Mouse (Mus musculus): Measurements from ENCODE around the gene Phb. TPM values are rescaled to one million over a fixed set of nuclear protein-coding genes. Genes with fewer than 3 reads are reported as not detected.

Phb gene
- polyA plus RNA-seq, 1 experiment from 2014 or later: 197 TPM

DNA sequence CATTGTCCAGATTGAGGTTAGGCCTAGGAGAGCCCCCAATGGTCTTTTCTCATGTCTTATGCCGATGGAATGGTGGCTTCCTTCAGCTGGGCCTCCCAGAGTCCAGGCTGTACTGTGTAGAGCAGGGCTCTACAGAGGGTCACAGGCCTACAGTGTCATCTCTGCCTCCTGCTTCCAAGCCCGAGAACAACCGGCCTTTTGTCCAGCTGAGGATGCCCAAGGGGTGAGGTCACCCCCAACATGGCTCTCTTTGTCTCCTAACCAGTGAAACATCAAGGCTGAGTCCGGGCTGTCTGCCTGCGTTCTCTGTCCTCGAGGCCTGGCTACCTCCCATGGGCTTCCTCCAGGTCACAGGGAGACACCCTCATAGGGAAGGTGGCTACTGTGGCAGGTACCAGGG lies 34.3 kb upstream of the Phb start:
- Histone ChIP-seq H3K27ac (ENCODE audit: low read length) (no peak overlapping the region), H3K4me3 (ENCODE audit: low read depth, low read length) (no peak overlapping the region), H3K9me3 (replicated peaks; ENCODE audit: control insufficient read depth, low read length, poor library complexity, severe bottlenecking) (no peaks in the 10 kb centered on the region), H3K27me3 (ENCODE audit: control insufficient read depth, insufficient read depth, low read depth, low read length) (no peaks in the 10 kb centered on the region), H3K4me2 (ENCODE audit: low read length) (no peak overlapping the region), H3K4me1 (ENCODE audit: control insufficient read depth, insufficient read depth, low read length) (no peaks in the 10 kb centered on the region), H3K9ac (ENCODE audit: low read depth, low read length) (no peak overlapping the region), H3K36me3 (ENCODE audit: control insufficient read depth, insufficient read depth, low read length) (no peaks in the 10 kb centered on the region)
- 45% methylated on average over 6 of the region's 6 CpGs for WGBS
- no peak for ATAC-seq

DNA sequence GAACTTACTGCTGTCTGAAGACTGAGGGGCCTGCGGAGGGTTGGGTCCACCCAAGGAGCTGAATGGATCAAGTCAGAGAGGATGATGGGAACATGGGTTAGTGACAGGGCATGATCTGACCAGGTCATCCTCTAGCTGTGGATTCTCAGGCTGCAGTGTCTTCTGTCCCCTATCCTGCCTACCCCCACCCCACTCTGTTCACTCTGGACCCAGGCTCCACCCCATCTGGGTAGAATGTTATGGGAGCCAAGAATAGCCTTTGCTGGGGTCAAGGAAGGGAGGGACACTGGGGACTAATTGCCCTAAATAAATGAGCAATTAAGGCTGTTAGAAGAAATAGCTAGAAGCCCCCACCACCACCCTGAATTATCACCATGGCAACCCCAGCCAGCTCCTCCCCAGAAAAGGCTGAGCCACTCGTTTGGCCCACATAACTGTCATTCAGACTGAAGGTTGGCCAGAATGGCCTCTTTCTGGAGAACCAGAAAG lies 33.2 kb upstream of the Phb start:
- Histone ChIP-seq H3K9ac (ENCODE audit: low read depth, low read length) (no peak overlapping the region), H3K4me1 (ENCODE audit: control insufficient read depth, insufficient read depth, low read length) (no peaks in the 10 kb centered on the region), H3K27ac (ENCODE audit: low read length) (no peak overlapping the region), H3K27me3 (ENCODE audit: control insufficient read depth, insufficient read depth, low read depth, low read length) (no peaks in the 10 kb centered on the region), H3K36me3 (ENCODE audit: control insufficient read depth, insufficient read depth, low read length) (no peaks in the 10 kb centered on the region), H3K4me2 (ENCODE audit: low read length) (no peak overlapping the region), H3K4me3 (ENCODE audit: low read depth, low read length) (no peak overlapping the region), H3K9me3 (replicated peaks; ENCODE audit: control insufficient read depth, low read length, poor library complexity, severe bottlenecking) (no peaks in the 10 kb centered on the region)
- ATAC-seq: no peak
- WGBS: 60% methylated on average over 2 of the region's 2 CpGs

DNA sequence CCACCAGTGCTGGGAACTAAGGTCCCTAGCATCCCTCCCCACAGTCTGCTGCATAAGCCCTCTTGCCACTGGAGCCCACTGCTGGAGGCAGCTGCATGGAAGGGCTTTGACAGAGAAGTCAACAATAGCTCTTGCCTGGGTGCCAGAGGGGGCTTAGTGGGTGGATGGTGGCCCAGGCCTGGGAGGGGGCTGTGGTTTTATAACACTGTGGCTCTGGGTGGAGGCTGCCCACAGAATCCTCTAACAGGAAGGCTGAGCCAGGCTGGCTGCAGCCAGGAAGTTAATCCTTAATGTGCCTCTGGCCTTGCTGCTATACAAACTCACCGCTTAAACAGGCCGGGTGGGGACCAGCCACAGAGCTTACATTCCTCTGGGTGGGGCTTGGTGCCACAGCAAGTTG lies 31.7 kb upstream of the Phb start:
- Histone ChIP-seq H3K4me3 (ENCODE audit: low read depth, low read length) (no peak overlapping the region), H3K27ac (ENCODE audit: low read length) (no peak overlapping the region), H3K36me3 (ENCODE audit: control insufficient read depth, insufficient read depth, low read length) (no peaks in the 10 kb centered on the region), H3K27me3 (ENCODE audit: control insufficient read depth, insufficient read depth, low read depth, low read length) (no peaks in the 10 kb centered on the region), H3K9ac (ENCODE audit: low read depth, low read length) (no peak overlapping the region), H3K4me2 (ENCODE audit: low read length) (no peak overlapping the region), H3K9me3 (replicated peaks; ENCODE audit: control insufficient read depth, low read length, poor library complexity, severe bottlenecking) (no peaks in the 10 kb centered on the region), H3K4me1 (ENCODE audit: control insufficient read depth, insufficient read depth, low read length) (no peaks in the 10 kb centered on the region)
- WGBS: 55% methylated on average over 2 of the region's 2 CpGs
- ATAC-seq: no peak

DNA sequence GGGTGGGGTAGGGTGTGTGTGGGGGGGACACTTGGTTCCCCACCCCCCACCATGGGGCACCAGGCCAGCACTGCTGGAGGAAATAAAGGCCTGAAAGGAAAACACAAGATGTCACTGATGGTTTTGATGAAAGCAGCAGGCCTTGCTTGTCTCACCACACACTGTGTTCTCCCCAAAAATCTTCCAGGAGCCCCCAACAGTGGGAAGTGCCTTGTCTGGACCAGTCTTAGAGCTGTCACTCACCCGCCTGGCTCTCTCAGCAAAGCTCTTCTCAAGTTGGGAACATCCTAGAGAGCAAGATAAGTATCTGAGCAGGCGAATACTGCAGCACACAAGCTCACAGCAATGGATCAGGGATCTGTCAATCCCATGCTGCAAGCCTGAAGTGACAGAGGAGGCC lies 26.0 kb upstream of the Phb start:
- H3K9me3 ChIP-seq (replicated peaks; ENCODE audit: control insufficient read depth, low read length, poor library complexity, severe bottlenecking): no peaks in the 10 kb centered on the region
- ATAC-seq: no peak
- H3K27me3 ChIP-seq (ENCODE audit: control insufficient read depth, insufficient read depth, low read depth, low read length): peaks cover 15% of the 10 kb centered on the region
- WGBS: 48% methylated on average over 2 of the region's 2 CpGs
- no peak overlapping the region for H3K4me2 ChIP-seq (ENCODE audit: low read length)
- H3K9ac ChIP-seq (ENCODE audit: low read depth, low read length): no peak overlapping the region
- H3K36me3 ChIP-seq (ENCODE audit: control insufficient read depth, insufficient read depth, low read length): no peaks in the 10 kb centered on the region
- H3K4me3 ChIP-seq (ENCODE audit: low read depth, low read length): no peak overlapping the region
- peaks cover 9% of the 10 kb centered on the region for H3K4me1 ChIP-seq (ENCODE audit: control insufficient read depth, insufficient read depth, low read length)
- H3K27ac ChIP-seq (ENCODE audit: low read length): no peak overlapping the region

DNA sequence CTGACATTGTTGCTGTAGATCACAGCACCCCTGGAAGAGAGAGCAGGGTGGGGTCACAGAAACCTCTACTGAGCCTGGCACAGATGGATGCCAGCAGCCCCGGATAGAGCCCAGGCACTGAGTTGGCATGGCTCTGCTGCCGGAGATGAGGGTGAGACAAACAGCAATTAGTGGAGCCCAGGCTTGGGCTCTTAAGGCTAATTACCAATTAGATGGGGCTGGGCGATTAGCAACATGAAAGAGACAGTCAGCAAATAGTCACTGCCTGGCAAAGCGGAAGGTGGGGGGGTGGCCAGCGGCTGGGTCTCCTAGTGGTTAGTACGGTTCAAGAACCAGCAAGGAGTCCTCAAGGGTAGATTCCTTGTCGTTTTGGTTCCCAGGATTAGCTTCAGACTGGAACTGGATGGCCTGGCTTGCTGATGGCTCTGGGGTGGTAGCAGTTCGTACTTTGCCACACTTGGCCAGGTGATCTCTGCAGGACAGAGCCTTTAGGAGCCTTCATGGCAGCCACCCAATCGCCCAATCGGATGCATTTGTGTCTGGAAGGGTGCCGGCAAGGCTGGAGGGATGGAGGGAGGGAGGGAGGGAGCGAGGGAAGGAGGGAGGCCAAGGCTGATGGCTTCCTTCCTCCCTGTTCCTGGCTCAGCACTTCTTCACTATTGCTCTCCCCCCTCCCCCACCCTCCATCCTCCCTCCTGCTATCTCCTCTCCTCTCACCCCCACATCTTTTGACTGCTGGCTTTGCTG lies 24.1 kb upstream of the Phb start:
- Histone ChIP-seq H3K27ac (ENCODE audit: low read length) (no peak overlapping the region), H3K4me3 (ENCODE audit: low read depth, low read length) (no peak overlapping the region), H3K9ac (ENCODE audit: low read depth, low read length) (no peak overlapping the region), H3K27me3 (ENCODE audit: control insufficient read depth, insufficient read depth, low read depth, low read length) (peaks cover 16% of the 10 kb centered on the region), H3K4me2 (ENCODE audit: low read length) (no peak overlapping the region), H3K36me3 (ENCODE audit: control insufficient read depth, insufficient read depth, low read length) (no peaks in the 10 kb centered on the region), H3K4me1 (ENCODE audit: control insufficient read depth, insufficient read depth, low read length) (peaks cover 10% of the 10 kb centered on the region), H3K9me3 (replicated peaks; ENCODE audit: control insufficient read depth, low read length, poor library complexity, severe bottlenecking) (no peaks in the 10 kb centered on the region)
- 0 out of 2 replicates have a peak, but pooled peaks have one; percentile 17 for ATAC-seq
- 50% methylated on average over 11 of the region's 12 CpGs for WGBS

DNA sequence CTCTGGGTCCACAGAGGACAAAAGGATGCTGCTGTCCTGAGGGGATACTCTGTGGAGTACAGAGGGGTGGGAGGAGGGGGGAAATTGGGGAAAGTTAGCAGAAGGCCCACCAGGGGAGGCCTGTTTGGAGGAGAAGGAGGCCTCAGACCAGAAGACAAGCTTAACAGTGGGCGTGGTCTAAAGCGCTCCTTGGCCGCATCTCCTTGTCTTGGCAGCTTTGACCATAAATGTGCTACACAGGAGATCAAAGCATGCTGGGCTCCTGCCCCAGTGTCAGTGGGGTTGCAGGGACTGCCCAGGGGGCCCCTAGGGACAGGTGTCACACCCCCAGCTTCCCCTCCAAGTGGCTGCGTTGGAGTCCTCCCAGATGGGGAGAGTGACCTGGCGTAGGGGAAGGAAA lies 22.9 kb upstream of the Phb start:
- WGBS: 65% methylated on average over 5 of the region's 5 CpGs
- no peaks in the 10 kb centered on the region for H3K36me3 ChIP-seq (ENCODE audit: control insufficient read depth, insufficient read depth, low read length)
- H3K9me3 ChIP-seq (replicated peaks; ENCODE audit: control insufficient read depth, low read length, poor library complexity, severe bottlenecking): no peaks in the 10 kb centered on the region
- no peak overlapping the region for H3K4me3 ChIP-seq (ENCODE audit: low read depth, low read length)
- no peak for ATAC-seq
- no peak overlapping the region for H3K9ac ChIP-seq (ENCODE audit: low read depth, low read length)
- H3K4me2 ChIP-seq (ENCODE audit: low read length): no peak overlapping the region
- peaks cover 16% of the 10 kb centered on the region for H3K27me3 ChIP-seq (ENCODE audit: control insufficient read depth, insufficient read depth, low read depth, low read length)
- no peak overlapping the region for H3K27ac ChIP-seq (ENCODE audit: low read length)
- H3K4me1 ChIP-seq (ENCODE audit: control insufficient read depth, insufficient read depth, low read length): peaks cover 10% of the 10 kb centered on the region

DNA sequence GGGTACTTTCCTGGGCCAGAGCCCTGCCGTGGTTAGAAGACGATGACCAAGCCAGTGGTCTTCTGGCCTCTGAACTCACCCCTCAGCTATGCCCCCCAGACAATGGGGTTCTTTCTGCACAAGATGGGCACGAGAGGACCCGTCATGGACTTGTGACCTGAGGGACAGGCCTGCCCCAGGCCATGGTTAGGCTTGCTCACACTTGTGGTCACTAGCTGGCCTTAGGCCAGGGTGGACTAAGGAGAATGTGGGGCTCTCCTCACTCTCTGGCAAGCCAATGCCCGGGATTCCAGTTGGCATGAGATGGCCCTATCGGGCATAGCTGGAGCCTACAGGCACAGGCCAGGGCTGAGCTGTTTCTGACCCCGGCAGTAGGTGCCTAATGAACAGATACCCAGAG lies 22.4 kb upstream of the Phb start:
- H3K4me3 ChIP-seq (ENCODE audit: low read depth, low read length): no peak overlapping the region
- WGBS: 69% methylated on average over 7 of the region's 7 CpGs
- H3K27me3 ChIP-seq (ENCODE audit: control insufficient read depth, insufficient read depth, low read depth, low read length): peaks cover 16% of the 10 kb centered on the region
- H3K4me1 ChIP-seq (ENCODE audit: control insufficient read depth, insufficient read depth, low read length): peaks cover 10% of the 10 kb centered on the region
- H3K36me3 ChIP-seq (ENCODE audit: control insufficient read depth, insufficient read depth, low read length): no peaks in the 10 kb centered on the region
- H3K27ac ChIP-seq (ENCODE audit: low read length): no peak overlapping the region
- H3K9ac ChIP-seq (ENCODE audit: low read depth, low read length): no peak overlapping the region
- ATAC-seq: no peak
- H3K4me2 ChIP-seq (ENCODE audit: low read length): no peak overlapping the region
- H3K9me3 ChIP-seq (replicated peaks; ENCODE audit: control insufficient read depth, low read length, poor library complexity, severe bottlenecking): no peaks in the 10 kb centered on the region

DNA sequence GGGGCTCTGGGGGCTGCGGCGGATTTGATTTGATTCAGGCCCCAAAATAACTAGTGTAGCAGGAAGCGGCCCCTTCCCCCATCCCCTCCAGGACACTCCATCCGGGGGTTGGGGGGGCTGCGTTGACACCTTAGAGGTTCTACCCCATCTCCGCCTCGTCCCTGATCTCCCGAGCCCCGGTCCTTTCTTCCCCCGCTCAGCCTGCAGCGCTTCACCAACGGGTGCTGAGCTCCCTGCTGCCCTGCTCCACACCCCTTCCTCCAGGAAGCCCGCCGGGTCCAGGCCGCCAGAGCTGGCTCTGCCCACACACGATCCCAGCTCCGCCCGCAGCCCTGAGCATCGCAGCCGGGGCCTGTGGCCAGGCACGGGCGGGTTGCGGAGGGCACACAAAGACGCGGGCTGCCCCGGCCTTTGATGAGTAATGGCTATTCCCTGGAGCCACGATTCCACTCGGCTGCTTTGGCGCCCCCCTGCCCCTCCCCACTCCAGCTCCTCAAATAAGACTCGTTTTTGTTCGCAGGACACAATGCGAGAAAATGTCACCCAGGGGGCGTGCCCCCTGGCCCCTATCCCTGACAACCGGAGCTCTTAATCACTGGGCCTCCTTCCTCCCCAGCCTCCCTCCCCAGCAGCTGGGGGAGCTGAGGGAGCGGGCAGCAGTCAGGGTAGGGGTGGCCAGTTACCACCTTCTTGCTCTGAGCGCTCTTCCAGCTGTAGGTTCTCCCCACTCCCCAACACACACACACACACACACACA lies 21.2 kb upstream of the Phb start:
- Histone ChIP-seq H3K4me2 (ENCODE audit: low read length) (peak overlapping the region; percentile 39), H3K27ac (ENCODE audit: low read length) (no peak overlapping the region), H3K9me3 (replicated peaks; ENCODE audit: control insufficient read depth, low read length, poor library complexity, severe bottlenecking) (no peaks in the 10 kb centered on the region), H3K27me3 (ENCODE audit: control insufficient read depth, insufficient read depth, low read depth, low read length) (peaks cover 16% of the 10 kb centered on the region), H3K4me3 (ENCODE audit: low read depth, low read length) (peak overlapping the region; percentile 15; the same call in 1 of the 2 replicates), H3K36me3 (ENCODE audit: control insufficient read depth, insufficient read depth, low read length) (no peaks in the 10 kb centered on the region), H3K4me1 (ENCODE audit: control insufficient read depth, insufficient read depth, low read length) (peaks cover 10% of the 10 kb centered on the region), H3K9ac (ENCODE audit: low read depth, low read length) (0 out of 2 replicates have a peak overlapping the region, but pooled peaks have one; percentile 14)
- no peak for ATAC-seq
- 2% methylated on average over 36 of the region's 36 CpGs for WGBS

DNA sequence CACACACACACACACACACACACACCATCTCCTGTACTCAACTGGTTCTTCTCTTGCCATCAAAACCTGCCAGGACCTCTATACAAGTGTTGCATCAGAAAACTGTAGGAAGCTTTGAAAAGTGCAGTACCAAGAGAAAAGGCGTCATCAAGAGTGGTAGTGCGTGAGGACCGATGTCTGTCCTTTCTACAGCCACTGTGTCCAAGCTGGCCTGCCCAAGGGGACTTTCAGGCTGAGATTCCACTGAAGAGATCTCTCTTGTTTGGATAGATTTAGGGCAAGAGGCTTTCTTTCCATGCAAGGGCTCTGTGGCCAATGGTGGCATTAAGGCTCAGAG lies 20.6 kb upstream of the Phb start:
- no peak overlapping the region for H3K9ac ChIP-seq (ENCODE audit: low read depth, low read length)
- H3K27me3 ChIP-seq (ENCODE audit: control insufficient read depth, insufficient read depth, low read depth, low read length): peaks cover 16% of the 10 kb centered on the region
- H3K36me3 ChIP-seq (ENCODE audit: control insufficient read depth, insufficient read depth, low read length): no peaks in the 10 kb centered on the region

More for the DNA sequence above, 20.6 kb upstream of the Phb start:
- Histone ChIP-seq H3K4me2 (ENCODE audit: low read length) (no peak overlapping the region), H3K4me3 (ENCODE audit: low read depth, low read length) (no peak overlapping the region), H3K4me1 (ENCODE audit: control insufficient read depth, insufficient read depth, low read length) (peaks cover 10% of the 10 kb centered on the region), H3K27ac (ENCODE audit: low read length) (no peak overlapping the region), H3K9me3 (replicated peaks; ENCODE audit: control insufficient read depth, low read length, poor library complexity, severe bottlenecking) (no peaks in the 10 kb centered on the region)
- ATAC-seq: no peak
- 53% methylated on average over 3 of the region's 3 CpGs for whole genome bisulfite sequencing
